14 mouse cellular contexts compared by ENCODE assay signal in genomic region chrX:133787112-133787511, GRCm38 (mm10).
A peak's percentile ranks its signal among the peaks of the same experiment; 100 is the strongest.
DNase-seq lines count a peak whose midpoint lies in the region; ATAC-seq and TF ChIP-seq lines count a peak whose summit lies in the region.
"Had no signal": no experiment of that assay in that cellular context is flagged by ENCODE, and none has a peak within 500 bp of the region (broad histone marks: within the 10 kb centered on the region; RNA-seq: fewer than 3 reads in every experiment).

No protein-coding gene starts in this region.

- no peaks in the 10 kb centered on the region for H3K9me3 ChIP-seq in forebrain, embryonic 16.5 days (ENCODE audit: control insufficient read depth, low read length)
- H3K9me3 ChIP-seq in forebrain, embryonic 10.5 days, result no peaks in the 10 kb centered on the region
- H3K9me3 ChIP-seq: heart, embryonic 15.5 days; liver, embryonic 13.5 days; midbrain, embryonic 12.5 days had no signal

- H3K4me2 ChIP-seq in forebrain, embryonic 16.5 days (ENCODE audit: low read length), result no peak overlapping the region
- H3K4me2 ChIP-seq: heart, embryonic 15.5 days; liver, embryonic 13.5 days; midbrain, embryonic 12.5 days had no signal

- intact Hi-C loops in left cerebral cortex, postnatal 10 days (cut with DNase I), result loop anchor here (10.0 kb wide), 1 partner anchor 108 kb away; the partner anchor contains the start of gene Tspan6

- no peaks in the 10 kb centered on the region for H3K27me3 ChIP-seq in forebrain, embryonic 16.5 days (replicated peaks; ENCODE audit: control insufficient read depth, insufficient read depth, low read length)
- H3K27me3 ChIP-seq in forebrain, embryonic 10.5 days (ENCODE audit: poor library complexity, severe bottlenecking), result peaks cover 9% of the 10 kb centered on the region; the same call in 1 of the 2 replicates
- H3K27me3 ChIP-seq: heart, embryonic 15.5 days; liver, embryonic 13.5 days; midbrain, embryonic 12.5 days had no signal

- H3K4me1 ChIP-seq in forebrain, embryonic 16.5 days (replicated peaks; ENCODE audit: control insufficient read depth, insufficient read depth, low read length), result no peaks in the 10 kb centered on the region
- H3K4me1 ChIP-seq in forebrain, embryonic 10.5 days, result no peaks in the 10 kb centered on the region
- H3K4me1 ChIP-seq: heart, embryonic 15.5 days; liver, embryonic 13.5 days; midbrain, embryonic 12.5 days had no signal

- H3K4me3 ChIP-seq in forebrain, embryonic 16.5 days (replicated peaks; ENCODE audit: low read length), result no peak overlapping the region
- no peak overlapping the region for H3K4me3 ChIP-seq in forebrain, embryonic 10.5 days
- H3K4me3 ChIP-seq: heart, embryonic 15.5 days; liver, embryonic 13.5 days; midbrain, embryonic 12.5 days had no signal

- no peaks in the 10 kb centered on the region for H3K36me3 ChIP-seq in forebrain, embryonic 16.5 days (ENCODE audit: control insufficient read depth, insufficient read depth)
- no peaks in the 10 kb centered on the region for H3K36me3 ChIP-seq in forebrain, embryonic 10.5 days (replicated peaks)
- H3K36me3 ChIP-seq: heart, embryonic 15.5 days; liver, embryonic 13.5 days; midbrain, embryonic 12.5 days had no signal

- peak; percentile 38; the same call in 1 of the 2 replicates for ATAC-seq in forebrain, embryonic 16.5 days
- ATAC-seq in granulocyte monocyte progenitor cell, adult 5-6 weeks (replicated peaks; ENCODE audit: poor library complexity, severe bottlenecking), result no peak
- ATAC-seq: intestine, embryonic 16.5 days had no signal

- TF ChIP-seq CTCF in brain, embryonic 14.5 days (IDR thresholded peaks at IDR 0.05; ENCODE audit: borderline replicate concordance, extremely low read depth, insufficient read depth, insufficient read length), result no peak

- no peak overlapping the region for H3K9ac ChIP-seq in forebrain, embryonic 16.5 days (replicated peaks; ENCODE audit: low read depth, low read length)
- H3K9ac ChIP-seq: heart, embryonic 15.5 days; liver, embryonic 13.5 days; midbrain, embryonic 12.5 days had no signal

- no peak overlapping the region for H3K27ac ChIP-seq in forebrain, embryonic 16.5 days (ENCODE audit: low read length)
- H3K27ac ChIP-seq in forebrain, embryonic 10.5 days, result no peak overlapping the region
- H3K27ac ChIP-seq: heart, embryonic 15.5 days; liver, embryonic 13.5 days; midbrain, embryonic 12.5 days had no signal

- no peak for DNase-seq in forebrain, embryonic 10.5 days (ENCODE audit: extremely low spot score, low spot score)
- DNase-seq in left cerebral cortex, adult 11 months (ENCODE audit: low spot score), result peak; percentile 1
- DNase-seq in left cerebral cortex, postnatal 10 days (ENCODE audit: extremely low spot score in 1 of 2, low spot score in 2 of 2), result no peak
- DNase-seq in 416B (ENCODE audit: low read depth), result peak; percentile 17
- peak; percentile 21 for DNase-seq in brain, embryonic 14.5 days (ENCODE audit: low read depth)
- no peak for DNase-seq in urinary bladder, adult 18-20 months (ENCODE audit: low spot score in 2 of 2)
- DNase-seq: cerebellum, adult 9-10 months; liver, embryonic 13.5 days; right cerebral cortex, postnatal 25 days had no signal

- no peak for TF ChIP-seq POLR2A in brain, embryonic 14.5 days (IDR thresholded peaks at IDR 0.05; ENCODE audit: borderline replicate concordance, extremely low read depth, insufficient read depth, insufficient read length, poor library complexity, severe bottlenecking)

- 34% methylated on average over 1 of the region's 1 CpGs for whole genome bisulfite sequencing in forebrain, embryonic 16.5 days
- WGBS in forebrain, embryonic 10.5 days, result 52% methylated on average over 1 of the region's 1 CpGs

Comparison
In these comparisons a context has a peak if more than half of its experiments do, and no peak if none do; other contexts are left out.
1. DNase-seq: peak in left cerebral cortex, adult 11 months (single experiment), 416B (single experiment) and brain, embryonic 14.5 days (single experiment); none in forebrain, embryonic 10.5 days (single experiment), left cerebral cortex, postnatal 10 days (0 of 2) and urinary bladder, adult 18-20 months (0 of 2).